Mouse (Mus musculus): ENCODE data around the gene Rabggtb. TPM values are rescaled to one million over a fixed set of nuclear protein-coding genes. Genes with fewer than 3 reads are reported as not detected.

Gene Rabggtb
- polyA plus RNA-seq, 1 experiment from 2014 or later: 36.7 TPM

DNA sequence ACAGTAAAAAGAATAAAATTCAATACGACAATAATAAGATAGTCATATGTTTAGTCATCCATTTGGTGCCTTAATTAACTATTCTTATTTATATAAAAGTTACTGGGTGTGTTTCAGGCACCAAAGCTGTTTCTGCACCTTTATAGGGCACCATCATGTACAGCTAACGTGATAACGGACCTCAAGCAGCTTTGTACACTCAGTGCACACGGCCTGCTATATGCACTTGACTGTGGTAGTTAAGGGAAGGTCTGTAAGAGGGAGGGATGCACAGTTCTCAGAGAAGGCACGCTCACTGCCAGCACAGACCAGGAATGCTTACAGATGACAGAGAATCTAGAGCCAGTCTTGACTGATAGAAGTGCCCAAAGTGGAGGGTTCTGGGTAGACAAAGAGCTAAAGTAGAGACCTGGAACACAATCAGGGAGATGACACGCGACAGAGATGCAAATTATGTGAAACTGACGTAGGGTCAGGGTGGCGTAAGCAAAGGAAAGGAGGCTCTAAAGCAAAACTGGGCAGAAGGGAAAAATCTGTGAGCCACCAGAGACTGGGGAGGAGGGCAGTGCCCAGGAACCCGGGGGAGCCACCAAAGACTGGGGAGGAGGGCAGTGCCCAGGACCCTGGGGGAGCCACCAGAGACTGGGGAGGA, 54.3 kb downstream of the Rabggtb start:
- Histone ChIP-seq H3K9me3 (ENCODE audit: control insufficient read depth) (no peaks in the 10 kb centered on the region), H3K36me3 (ENCODE audit: control insufficient read depth, insufficient read depth) (no peaks in the 10 kb centered on the region), H3K27me3 (replicated peaks; ENCODE audit: control insufficient read depth, insufficient read depth, low read length) (no peaks in the 10 kb centered on the region), H3K4me3 (ENCODE audit: low read depth, low read length) (no peak overlapping the region), H3K4me1 (replicated peaks; ENCODE audit: control insufficient read depth, insufficient read depth, low read length) (no peaks in the 10 kb centered on the region), H3K4me2 (replicated peaks; ENCODE audit: low read depth) (no peak overlapping the region), H3K9ac (ENCODE audit: low read depth, low read length) (no peak overlapping the region), H3K27ac (ENCODE audit: low read depth, low read length) (no peak overlapping the region)
- no peak for TF ChIP-seq CTCF (IDR thresholded peaks at IDR 0.05; ENCODE audit: low read depth)
- ATAC-seq: no peak
- 81% methylated on average over 10 of the region's 10 CpGs for WGBS

Other genes with a start within 250 kb of the Rabggtb start
- 7.9 and 8.5 TPM in 2 replicates for gene St6galnac3, start 187.8 kb downstream of the Rabggtb start, polyA plus RNA-seq (2015; fragmentation: Nextera tagmentation; extraction: Ambion mirVana)
- gene Asb17, start 68.8 kb downstream of the Rabggtb start, polyA plus RNA-seq (2015; fragmentation: Nextera tagmentation; extraction: Ambion mirVana): not detected in 2 replicates
- gene Msh4, start 6.9 kb downstream of the Rabggtb start, polyA plus RNA-seq (2015; fragmentation: Nextera tagmentation; extraction: Ambion mirVana): 0.04 and 0.05 TPM in 2 replicates
- 148 and 153 TPM in 2 replicates for gene Acadm, start 31.6 kb upstream of the Rabggtb start, polyA plus RNA-seq (2015; fragmentation: Nextera tagmentation; extraction: Ambion mirVana)
- gene Slc44a5, start 60.4 kb upstream of the Rabggtb start, polyA plus RNA-seq (2015; fragmentation: Nextera tagmentation; extraction: Ambion mirVana): 0.43 and 0.51 TPM in 2 replicates